Mouse (Mus musculus) cerebellum, adult 11-12 months (tissue): ENCODE measurements around the gene Keap1.
A peak's percentile ranks its signal among the peaks of the same experiment; 100 is the strongest.
"Not testable (repeated sequence)": the region's sequence is repeated elsewhere in the genome, so short reads cannot be mapped to it uniquely, and the experiment has no call there.

Source experiments
- DNase-seq: peaks from one replicate; pipeline ENCODE4 v3.0.0; 2022

The Keap1 gene

GRCm38 (mm10) chr9:21238733-21239464 is at the start of gene Keap1:
Keap1 (minus strand) TSS chr9:21239361.
- peak; percentile 82 for DNase-seq

DNA sequence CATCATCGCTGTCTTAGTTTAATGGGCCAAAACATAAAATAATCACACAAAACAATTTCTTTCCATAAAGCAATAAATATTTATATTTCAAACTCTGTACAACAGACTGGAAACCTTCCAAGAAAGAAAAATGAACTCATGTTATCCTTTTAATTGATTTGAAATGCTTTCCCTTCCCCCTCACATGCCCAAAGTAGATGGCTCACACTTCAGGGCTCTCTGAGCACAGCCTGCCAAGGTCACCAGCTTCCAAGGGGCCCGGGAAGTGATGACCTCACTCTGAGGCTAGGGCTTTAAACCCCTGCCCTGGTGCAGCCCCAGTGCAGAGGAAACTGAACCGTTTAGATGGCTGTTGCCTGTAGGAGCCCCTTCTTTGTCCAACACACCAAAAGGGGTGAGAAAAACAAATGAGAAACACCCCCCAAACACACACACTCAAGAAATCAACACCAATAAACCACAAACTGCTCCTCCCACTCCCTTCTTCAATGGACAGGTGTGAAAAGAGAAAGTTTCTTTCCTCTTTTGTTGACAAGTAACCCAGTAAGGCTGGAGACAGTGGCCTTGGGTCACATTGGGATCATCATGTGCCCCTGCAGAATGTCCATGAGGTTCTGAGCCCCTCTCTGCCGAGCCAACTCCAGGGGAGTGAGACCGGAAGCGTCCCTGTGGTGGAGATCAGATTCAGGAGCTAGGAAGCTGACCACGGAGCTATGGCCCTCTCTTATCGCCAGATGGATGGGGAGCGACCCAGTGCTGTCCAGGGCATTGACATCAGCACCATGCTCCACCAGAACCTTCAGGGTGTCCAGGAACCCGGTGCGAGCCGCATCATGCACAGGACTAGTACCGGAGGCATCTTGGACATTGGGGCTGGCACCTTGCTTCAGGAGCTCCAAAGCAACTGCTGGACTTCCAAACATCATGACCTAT is 49.5 kb upstream of the Keap1 start:
- peak; percentile 65 for DNase-seq

DNA sequence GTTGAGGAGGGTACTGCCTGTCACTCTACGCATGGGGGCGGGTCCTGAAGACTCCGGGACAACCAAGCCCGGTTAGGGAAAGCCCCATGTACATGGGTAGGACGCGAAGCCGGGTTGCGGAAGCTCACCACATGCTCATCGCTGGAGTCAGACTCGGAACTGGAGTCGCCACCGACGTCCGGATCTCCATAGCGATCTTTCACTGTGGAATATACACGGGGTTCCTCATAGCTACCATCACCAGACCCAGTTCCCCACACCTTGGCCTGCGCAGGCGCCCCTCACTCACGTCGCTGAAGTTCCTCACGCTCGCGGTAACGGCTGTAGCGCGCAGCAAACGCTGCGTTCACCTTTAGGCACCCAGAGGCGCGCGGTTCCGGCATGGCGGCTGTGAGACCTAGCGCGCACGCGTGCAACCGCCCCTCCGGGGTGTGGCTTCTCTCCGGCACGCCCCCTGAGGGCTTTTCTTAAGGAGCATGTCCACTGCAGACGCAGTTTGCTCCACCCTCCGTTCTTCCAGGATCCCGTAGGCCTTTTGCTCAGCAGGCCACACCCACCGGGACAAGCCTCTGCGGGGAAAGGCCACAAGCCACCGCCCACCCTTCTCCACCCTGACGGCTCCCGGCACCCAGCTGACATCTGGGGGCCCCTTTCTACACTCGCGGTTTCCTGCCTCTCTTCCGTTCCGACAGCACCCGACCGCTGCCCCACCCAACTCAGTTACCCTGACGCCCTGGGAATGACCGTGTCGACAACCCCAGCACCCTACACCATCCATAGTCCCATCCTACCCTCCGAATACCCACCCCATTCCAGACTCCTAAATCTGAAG is 48.6 kb upstream of the Keap1 start, which contains the start of gene Kri1:
Kri1 (minus strand) TSS at position 399 of the 832 bp plus-strand sequence.
- DNase-seq: peak; percentile 98

- no peak for DNase-seq
Observed at GRCm38 (mm10) chr9:21286753-21287152, 47.6 kb upstream of the Keap1 start.

GRCm38 (mm10) chr9:21283994-21284393 is 44.8 kb upstream of the Keap1 start:
- no peak for DNase-seq

DNA sequence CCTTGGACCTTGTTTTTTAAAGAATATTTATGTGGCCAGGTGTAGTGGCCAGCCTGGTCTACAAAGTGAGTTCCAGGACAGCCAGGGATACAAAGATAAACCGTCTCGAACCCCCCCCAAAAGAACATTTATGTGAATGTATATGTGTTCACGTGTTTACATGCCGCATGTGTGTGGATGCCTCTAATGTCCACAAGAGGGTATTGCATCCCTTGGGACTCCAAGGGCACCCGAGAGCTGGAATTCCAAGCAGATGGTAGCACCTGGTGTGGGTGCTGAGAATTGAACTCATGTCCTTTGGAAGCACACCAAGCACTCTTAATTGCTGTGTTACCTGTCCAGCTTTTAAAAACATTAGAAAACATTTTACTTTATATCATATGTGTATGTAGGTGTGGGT is 44.4 kb upstream of the Keap1 start:
- no peak for DNase-seq

- DNase-seq: no peak
Observed at GRCm38 (mm10) chr9:21277776-21278175, 38.6 kb upstream of the Keap1 start.

DNA sequence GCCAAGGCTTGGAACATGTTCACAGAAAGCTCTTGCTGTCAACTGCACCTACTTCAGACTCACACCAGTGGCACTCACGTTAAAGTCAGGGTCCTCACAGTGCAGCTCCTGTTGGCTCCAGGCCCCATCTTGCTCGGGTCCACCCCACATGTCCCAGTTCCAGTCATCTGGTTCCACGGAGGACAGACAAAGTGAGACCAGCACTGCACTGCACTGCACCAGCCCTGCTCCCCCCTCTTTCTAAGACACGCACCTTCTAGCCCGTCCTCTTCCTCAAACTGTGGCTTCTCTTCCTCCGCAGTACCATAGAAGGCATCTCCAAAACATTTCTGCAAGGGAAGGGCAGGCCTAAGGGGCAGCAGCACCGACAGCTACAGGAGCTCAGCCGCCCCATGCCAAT is 37.1 kb upstream of the Keap1 start:
- DNase-seq: no peak

DNA sequence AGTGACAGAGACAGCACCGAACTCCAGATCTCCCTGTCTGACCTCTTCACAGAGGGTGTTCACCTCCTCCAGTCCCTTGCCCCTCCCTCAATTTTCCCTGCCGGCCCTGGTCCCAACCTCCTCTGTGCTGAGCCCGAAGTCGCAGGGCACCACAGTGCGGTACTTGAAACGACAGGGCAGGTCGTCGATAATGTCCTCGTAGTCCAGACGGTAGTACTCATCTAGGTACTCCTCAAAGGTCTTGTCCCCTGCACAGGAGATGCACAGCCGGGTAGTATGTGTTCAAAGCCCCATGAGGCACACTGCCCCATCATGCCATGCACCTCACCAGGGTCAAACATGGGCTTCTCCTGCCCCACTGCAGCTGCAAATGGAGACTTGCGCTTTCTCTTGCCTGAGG is 36.6 kb upstream of the Keap1 start:
- no peak for DNase-seq

- DNase-seq: no peak
Observed at GRCm38 (mm10) chr9:21275013-21275710, 36.0 kb upstream of the Keap1 start.

DNA sequence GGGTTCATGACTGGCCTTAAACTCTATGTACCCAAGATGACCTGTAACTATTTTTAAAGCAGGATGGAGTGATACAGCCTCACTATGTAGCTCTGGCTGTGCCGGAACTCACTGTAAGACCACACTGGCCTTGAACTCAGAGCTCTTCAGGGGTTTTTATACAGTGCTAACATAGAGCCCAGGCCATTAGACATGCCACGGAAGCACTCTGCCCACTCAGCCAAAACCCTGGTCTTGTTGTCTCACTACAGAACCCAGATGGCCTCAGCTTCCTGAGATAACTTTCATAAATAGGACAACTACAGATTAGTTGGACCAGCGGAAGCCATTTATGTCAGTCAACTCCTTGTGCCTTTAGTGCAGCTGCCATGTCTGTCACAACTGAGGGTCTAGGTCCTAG is 35.2 kb upstream of the Keap1 start:
- DNase-seq: no peak

DNA sequence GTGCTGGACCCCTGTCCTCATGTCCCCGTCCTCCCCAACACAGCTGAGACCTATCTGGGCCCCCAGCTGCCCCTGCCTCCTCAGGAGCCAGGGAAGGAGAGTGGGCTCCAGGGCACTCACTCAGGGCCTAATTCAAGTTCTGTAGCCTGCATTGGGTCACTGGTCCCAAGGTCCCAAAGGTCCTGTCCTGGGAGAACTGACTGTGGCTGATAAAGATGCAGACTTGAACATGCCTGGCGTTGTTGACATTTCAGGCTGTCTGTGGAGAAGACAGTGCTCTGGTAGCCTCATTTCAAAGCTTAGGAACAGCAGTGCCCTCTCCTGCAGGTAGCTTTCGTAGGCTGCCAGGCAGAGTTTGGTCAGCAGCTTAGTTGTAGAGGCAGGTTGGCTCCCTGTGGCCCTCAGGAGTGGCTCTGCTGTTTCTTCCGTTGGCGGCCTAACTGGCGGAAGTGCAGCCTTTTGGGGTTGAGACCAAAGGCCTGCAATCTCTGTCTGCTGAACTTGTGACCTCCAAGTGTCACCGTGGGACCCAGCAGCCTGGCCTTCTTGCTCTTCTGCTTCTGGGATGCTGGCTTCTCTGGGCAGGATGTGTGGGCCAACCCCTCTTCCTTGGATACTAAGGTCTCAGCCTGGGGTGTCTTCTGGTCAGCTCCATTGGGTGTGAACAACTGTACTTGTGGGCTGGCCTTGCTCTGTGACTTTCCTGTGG is 34.5 kb upstream of the Keap1 start:
- no peak for DNase-seq

- DNase-seq: no peak
Observed at GRCm38 (mm10) chr9:21273094-21273493, 33.9 kb upstream of the Keap1 start.

DNA sequence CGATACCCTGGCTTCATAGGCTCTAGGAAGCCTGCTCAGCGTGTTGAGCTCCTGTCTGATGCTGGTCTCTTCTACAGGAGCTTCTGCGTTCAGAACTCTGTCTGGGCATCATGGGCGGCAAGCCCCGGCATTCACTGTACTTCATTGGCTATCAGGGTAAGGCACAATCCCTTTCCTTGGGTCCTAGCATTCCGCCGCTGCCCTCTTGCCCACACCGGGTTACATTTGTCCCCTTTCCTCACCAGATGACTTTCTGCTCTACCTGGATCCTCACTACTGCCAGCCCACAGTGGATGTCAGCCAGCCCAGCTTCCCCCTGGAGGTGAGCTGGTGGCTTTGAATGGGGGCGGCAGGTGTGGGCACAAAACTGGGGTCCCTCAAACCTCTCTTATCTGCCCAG is 33.2 kb upstream of the Keap1 start:
- DNase-seq: no peak

DNA sequence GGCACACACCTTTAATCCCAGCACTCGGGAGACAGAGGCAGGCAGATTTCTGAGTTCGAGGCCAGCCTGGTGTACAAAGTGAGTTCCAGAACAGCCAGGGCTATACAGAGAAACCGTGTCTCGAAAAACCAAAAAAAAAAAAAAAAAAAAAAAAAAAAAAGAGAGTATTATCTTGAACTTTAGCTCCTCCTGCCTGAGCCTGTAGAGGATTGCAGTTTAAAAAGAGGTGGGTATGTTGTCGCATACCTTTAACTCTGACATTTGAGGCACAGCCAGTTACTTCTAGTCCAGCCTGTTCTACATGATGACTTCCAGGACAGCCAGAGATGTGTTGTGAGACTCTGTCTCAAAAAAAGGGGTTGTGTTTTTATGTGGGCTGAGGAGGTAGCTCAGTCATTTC is 30.4 kb upstream of the Keap1 start:
- not testable (repeated sequence) for DNase-seq

DNA sequence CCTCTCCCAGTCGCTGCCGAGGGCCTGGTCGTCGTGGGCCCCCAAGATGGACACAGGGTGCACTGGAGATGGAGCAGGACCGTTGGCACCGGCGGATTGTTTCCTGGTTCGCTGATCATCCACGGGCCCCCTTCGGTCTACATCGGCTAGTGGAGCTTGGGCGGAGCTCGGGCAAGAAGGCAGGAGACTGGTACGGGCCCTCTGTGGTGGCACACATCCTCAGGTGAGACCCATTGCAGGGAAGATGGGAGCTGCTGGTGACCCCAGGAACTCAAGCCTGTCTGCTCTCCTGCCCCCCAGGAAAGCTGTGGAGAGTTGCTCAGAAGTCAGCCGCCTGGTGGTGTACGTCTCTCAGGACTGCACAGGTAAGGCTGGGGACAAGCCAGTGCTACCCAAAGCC is 29.1 kb upstream of the Keap1 start:
- DNase-seq: no peak

DNA sequence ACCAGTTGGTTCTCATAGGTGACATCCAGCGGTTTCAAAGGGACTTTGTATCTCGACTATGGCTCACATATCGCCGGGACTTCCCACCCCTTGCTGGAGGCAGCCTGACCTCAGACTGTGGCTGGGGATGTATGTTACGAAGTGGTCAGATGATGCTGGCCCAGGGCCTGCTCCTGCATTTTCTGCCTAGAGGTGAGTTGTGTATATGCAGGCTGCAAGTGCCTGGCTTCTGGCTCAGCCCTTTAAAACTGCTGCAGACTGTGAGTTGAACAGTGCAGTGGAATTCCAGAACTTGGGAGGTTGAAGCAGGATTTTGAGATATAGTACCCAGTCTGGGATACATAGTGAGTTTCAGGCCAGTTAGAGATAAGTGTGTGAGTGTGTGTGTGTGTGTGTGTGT is 27.7 kb upstream of the Keap1 start:
- no peak for DNase-seq

DNA sequence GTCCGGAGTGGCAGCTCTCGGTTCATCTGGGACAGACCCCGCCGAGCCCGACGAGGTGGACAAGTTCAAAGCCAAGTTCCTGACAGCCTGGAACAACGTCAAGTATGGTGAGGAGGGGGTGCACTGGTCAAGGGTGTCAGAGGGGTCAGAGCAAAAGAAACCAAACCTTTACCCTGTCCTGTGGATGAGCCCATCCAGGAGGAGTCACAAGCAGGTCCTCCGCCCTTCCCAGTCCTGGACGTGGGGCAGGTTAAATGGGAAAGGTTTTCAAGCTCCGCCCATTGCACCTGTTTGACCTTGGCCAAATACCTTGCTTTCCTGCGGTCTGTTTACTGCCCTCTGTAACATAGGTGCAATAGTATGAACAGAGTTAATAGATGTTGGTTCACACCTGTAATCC is 26.4 kb upstream of the Keap1 start:
- peak; percentile 72 for DNase-seq

DNA sequence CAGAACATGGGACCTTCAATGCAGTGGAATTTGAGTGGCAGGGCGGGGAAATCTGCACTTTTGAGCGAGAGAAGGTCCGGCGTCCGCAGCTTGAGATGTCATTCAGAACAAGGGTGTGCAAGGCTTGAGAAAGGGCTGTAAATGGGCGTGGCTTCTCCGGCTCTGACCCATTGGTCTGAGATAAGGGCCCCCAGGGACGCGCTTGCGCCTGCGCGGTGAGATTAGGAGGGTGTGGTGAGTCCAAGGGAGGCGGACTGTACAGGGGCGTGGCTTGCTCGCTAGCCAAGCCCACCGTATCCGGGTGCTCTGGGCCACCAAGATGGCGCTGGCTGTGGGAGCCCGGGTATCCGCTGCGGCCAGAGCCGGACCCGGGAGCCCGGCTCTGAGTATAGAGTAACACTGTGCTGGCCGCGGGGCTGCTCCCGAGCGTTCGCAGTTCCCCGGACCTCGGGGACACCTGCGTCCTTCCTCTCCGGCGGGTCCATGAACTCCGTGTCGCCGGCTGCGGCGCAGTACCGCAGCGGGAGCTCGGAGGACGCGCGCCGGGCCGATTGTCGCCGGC is 25.9 kb upstream of the Keap1 start, which contains the start of gene Atg4d:
Atg4d (plus strand) TSS at position 294 of the 562 bp plus-strand sequence.
- DNase-seq: peak; percentile 100

GRCm38 (mm10) chr9:21264272-21264999 is 25.3 kb upstream of the Keap1 start:
- DNase-seq: peak; percentile 57

- DNase-seq: no peak
Observed at GRCm38 (mm10) chr9:21261831-21262230, 22.7 kb upstream of the Keap1 start.
